Mouse (Mus musculus): ENCODE measurements around the gene Cdk2ap1.
"Not testable (repeated sequence)": the region's sequence is repeated elsewhere in the genome, so short reads cannot be mapped to it uniquely, and the experiment has no call there.

- not testable (repeated sequence) for TF ChIP-seq CTCF (IDR thresholded peaks at IDR 0.05; ENCODE audit: low read depth, low read length); POLR2A (IDR thresholded peaks at IDR 0.05; ENCODE audit: insufficient read depth, low read length)
Observed at GRCm38 (mm10) chr5:124341753-124342339, 21.0 kb downstream of the Cdk2ap1 start.
